Mouse (Mus musculus) bone marrow macrophage, adult 2 months (primary cell): Measurements from ENCODE around the gene Sorcs1. TPM values are rescaled to one million over a fixed set of nuclear protein-coding genes. Genes with fewer than 3 reads are reported as not detected.

ENCODE experiments used
- H3K27ac ChIP-seq: 2 replicates; pipeline ENCODE4 v1.5.1; 2012; ENCODE audit warnings: low read depth, low read length; ENCODE audit not compliant: insufficient read depth
- H3K4me1 ChIP-seq: 2 replicates; pipeline ENCODE4 v1.6.1; 2012; ENCODE audit warnings: low read length; ENCODE audit not compliant: control insufficient read depth, insufficient read depth
- H3K4me3 ChIP-seq: 2 replicates; pipeline ENCODE4 v1.5.1; 2012; ENCODE audit warnings: mild to moderate bottlenecking, low read length, moderate library complexity; ENCODE audit not compliant: insufficient read depth
- CTCF ChIP-seq: IDR thresholded peaks from 2 replicates; pipeline ENCODE4 v1.5.1; 2012; ENCODE audit warnings: low read depth, mild to moderate bottlenecking, low read length, moderate library complexity
- POLR2A ChIP-seq: IDR thresholded peaks from 2 replicates; pipeline ENCODE4 v1.6.1; 2012; ENCODE audit warnings: mild to moderate bottlenecking, low read depth, low read length, borderline replicate concordance
- polyA plus RNA-seq: library from polyadenylated mRNA; stranded (reverse); fragments of >200 nt; gene quantifications from 2 replicates; pipeline ENCODE4 v1.2.4, GENCODE M21; 2012; ENCODE audit not compliant: missing spikeins, insufficient read depth, insufficient read length

Sorcs1 gene
- polyA plus RNA-seq, 1 experiment, result not detected

- Histone ChIP-seq H3K4me3 (no peak overlapping the region), H3K4me1 (no peaks in the 10 kb centered on the region), H3K27ac (no peak overlapping the region)
- no peak for TF ChIP-seq CTCF
- no peak for TF ChIP-seq POLR2A
Measured at GRCm38 (mm10) chr19:50196592-50196991, 481.9 kb downstream of the Sorcs1 start.

GRCm38 (mm10) chr19:50185769-50186715 lies 492.4 kb downstream of the Sorcs1 start:
- TF ChIP-seq CTCF (no peak), POLR2A (no peak)
- H3K27ac ChIP-seq, result no peak overlapping the region

GRCm38 (mm10) chr19:50184901-50185623 lies 493.4 kb downstream of the Sorcs1 start:
- Histone ChIP-seq H3K4me1 (no peaks in the 10 kb centered on the region), H3K27ac (no peak overlapping the region), H3K4me3 (no peak overlapping the region)
- TF ChIP-seq POLR2A, result no peak
- TF ChIP-seq CTCF, result no peak

More at GRCm38 (mm10) chr19:50185769-50186715, 492.4 kb downstream of the Sorcs1 start:
- no peak overlapping the region for H3K4me3 ChIP-seq
- H3K4me1 ChIP-seq, result no peaks in the 10 kb centered on the region

GRCm38 (mm10) chr19:50178851-50179250 lies 499.6 kb downstream of the Sorcs1 start:
- Histone ChIP-seq H3K4me3 (no peak overlapping the region), H3K27ac (no peak overlapping the region), H3K4me1 (no peaks in the 10 kb centered on the region)
- TF ChIP-seq POLR2A, result no peak
- TF ChIP-seq CTCF, result no peak

- no peaks in the 10 kb centered on the region for H3K4me1 ChIP-seq
- TF ChIP-seq POLR2A (no peak), CTCF (no peak)
- H3K27ac ChIP-seq, result no peak overlapping the region
Measured at GRCm38 (mm10) chr19:50178151-50178550, 500.3 kb downstream of the Sorcs1 start.

GRCm38 (mm10) chr19:50171849-50172248 lies 506.6 kb downstream of the Sorcs1 start:
- H3K4me3 ChIP-seq, result no peak overlapping the region
- H3K4me1 ChIP-seq, result no peaks in the 10 kb centered on the region
- TF ChIP-seq POLR2A (no peak), CTCF (no peak)
- H3K27ac ChIP-seq, result no peak overlapping the region

More at GRCm38 (mm10) chr19:50178151-50178550, 500.3 kb downstream of the Sorcs1 start:
- H3K4me3 ChIP-seq, result no peak overlapping the region

- H3K4me1 ChIP-seq, result no peaks in the 10 kb centered on the region
- TF ChIP-seq CTCF (no peak), POLR2A (no peak)
- no peak overlapping the region for H3K4me3 ChIP-seq
- no peak overlapping the region for H3K27ac ChIP-seq
Measured at GRCm38 (mm10) chr19:50151111-50151510, 527.3 kb downstream of the Sorcs1 start.

- Histone ChIP-seq H3K4me3 (no peak overlapping the region), H3K27ac (no peak overlapping the region), H3K4me1 (no peaks in the 10 kb centered on the region)
- TF ChIP-seq POLR2A (no peak), CTCF (no peak)
Measured at GRCm38 (mm10) chr19:50145919-50146318, 532.5 kb downstream of the Sorcs1 start.

- no peaks in the 10 kb centered on the region for H3K4me1 ChIP-seq
- no peak for TF ChIP-seq POLR2A
- no peak for TF ChIP-seq CTCF
Measured at GRCm38 (mm10) chr19:50141853-50142252, 536.6 kb downstream of the Sorcs1 start.

More at GRCm38 (mm10) chr19:50141853-50142252, 536.6 kb downstream of the Sorcs1 start:
- Histone ChIP-seq H3K27ac (no peak overlapping the region), H3K4me3 (no peak overlapping the region)
